Mouse (Mus musculus) ES-Bruce4 (cell line): ENCODE measurements around the gene Sox18.

Source experiments
- CTCF ChIP-seq: IDR thresholded peaks from one replicate; pipeline ENCODE4 v1.8.1; 2011; ENCODE audit warnings: low read depth, low read length
- POLR2A ChIP-seq: IDR thresholded peaks from one replicate; pipeline ENCODE4 v1.8.1; 2011; ENCODE audit warnings: low read length; ENCODE audit not compliant: insufficient read depth

GRCm38 (mm10) chr2:181678780-181679179 lies 7.3 kb upstream of the Sox18 start:
- peak; percentile 99 for TF ChIP-seq CTCF
- no peak for TF ChIP-seq POLR2A
